Mouse (Mus musculus) R1 (cell line): ENCODE results near the gene Auts2.

Experiments
- DNase-seq: peaks from one replicate; pipeline ENCODE4 v3.0.0-alpha.2; 2018; ENCODE audit warnings: low read depth, low spot score

Gene Auts2

GRCm38 (mm10) chr5:131843766-131844518, 699.2 kb downstream of the Auts2 start:
- DNase-seq, result no peak

- DNase-seq, result no peak
Observed at GRCm38 (mm10) chr5:131839657-131840315, 703.4 kb downstream of the Auts2 start.

GRCm38 (mm10) chr5:131839023-131839422, 704.1 kb downstream of the Auts2 start:
- no peak for DNase-seq

GRCm38 (mm10) chr5:131838064-131838463, 705.1 kb downstream of the Auts2 start:
- no peak for DNase-seq

GRCm38 (mm10) chr5:131836014-131836735, 707.0 kb downstream of the Auts2 start:
- DNase-seq, result no peak

GRCm38 (mm10) chr5:131832891-131833876, 710.0 kb downstream of the Auts2 start:
- no peak for DNase-seq

- no peak for DNase-seq
Observed at GRCm38 (mm10) chr5:131830111-131830510, 713.0 kb downstream of the Auts2 start.

GRCm38 (mm10) chr5:131829248-131829647, 713.9 kb downstream of the Auts2 start:
- DNase-seq, result no peak

GRCm38 (mm10) chr5:131828607-131829006, 714.5 kb downstream of the Auts2 start:
- DNase-seq, result no peak

GRCm38 (mm10) chr5:131826362-131827261, 716.5 kb downstream of the Auts2 start:
- no peak for DNase-seq

- DNase-seq, result peak; percentile 22
Observed at GRCm38 (mm10) chr5:131825421-131825820, 717.7 kb downstream of the Auts2 start.

GRCm38 (mm10) chr5:131824197-131824991, 718.8 kb downstream of the Auts2 start:
- DNase-seq, result peak; percentile 10

GRCm38 (mm10) chr5:131821461-131821860, 721.7 kb downstream of the Auts2 start:
- no peak for DNase-seq

GRCm38 (mm10) chr5:131819251-131819691, 723.9 kb downstream of the Auts2 start:
- DNase-seq, result no peak

GRCm38 (mm10) chr5:131815498-131815897, 727.6 kb downstream of the Auts2 start:
- DNase-seq, result no peak

- no peak for DNase-seq
Observed at GRCm38 (mm10) chr5:131814503-131815003, 728.6 kb downstream of the Auts2 start.

- DNase-seq, result no peak
Observed at GRCm38 (mm10) chr5:131813952-131814502, 729.1 kb downstream of the Auts2 start.

GRCm38 (mm10) chr5:131813331-131813781, 729.8 kb downstream of the Auts2 start:
- no peak for DNase-seq
